Mouse (Mus musculus) midbrain, postnatal 0 days (tissue): Measurements from ENCODE around the gene Stt3b. TPM values are rescaled to one million over a fixed set of nuclear protein-coding genes. Genes with fewer than 3 reads are reported as not detected.
"Not testable (repeated sequence)": the region's sequence is repeated elsewhere in the genome, so short reads cannot be mapped to it uniquely, and the experiment has no call there.

Experiments used
- ATAC-seq: fragments of 200-750 bp; cut with Nextera tagmentation; 2 replicates; pipeline ENCODE4 v1.8.0; 2017; ENCODE audit warnings: moderate number of reproducible peaks, mild to moderate bottlenecking, moderate TSS enrichment, moderate library complexity; ENCODE audit not compliant: low FRiP score
- DNase-seq: peaks from one replicate; pipeline ENCODE4 v3.0.0-alpha.2; 2015; ENCODE audit warnings: low spot score
- H3K27ac ChIP-seq: fragments of 300-500 bp; sonication (generic); 2 replicates; pipeline ENCODE4 v1.5.1; 2014; ENCODE audit warnings: low read depth, mild to moderate bottlenecking, low read length, mixed read lengths
- H3K27me3 ChIP-seq: fragments of 300-500 bp; sonication (generic); 2 replicates; pipeline ENCODE4 v1.6.1; 2014; ENCODE audit warnings: low read length, control low read depth, mixed read lengths; ENCODE audit not compliant: insufficient read depth
- H3K36me3 ChIP-seq: fragments of 300-500 bp; sonication (generic); 2 replicates; pipeline ENCODE4 v1.6.1; 2014; ENCODE audit warnings: low read length, control low read depth, mixed read lengths; ENCODE audit not compliant: insufficient read depth
- H3K4me1 ChIP-seq: fragments of 300-500 bp; sonication (generic); 2 replicates; pipeline ENCODE4 v1.6.1; 2014; ENCODE audit warnings: mild to moderate bottlenecking, control low read depth, antibody characterized with exemption, low read length, mixed read lengths; ENCODE audit not compliant: insufficient read depth
- H3K4me2 ChIP-seq: fragments of 300-500 bp; sonication (generic); 2 replicates; pipeline ENCODE4 v1.6.1; 2014; ENCODE audit warnings: low read depth, mild to moderate bottlenecking, low read length, mixed read lengths; ENCODE audit not compliant: poor library complexity, severe bottlenecking
- H3K4me3 ChIP-seq: fragments of 300-500 bp; sonication (generic); 2 replicates; pipeline ENCODE4 v1.5.1; 2014; ENCODE audit warnings: low read depth, mild to moderate bottlenecking, low read length, moderate library complexity
- H3K9ac ChIP-seq: fragments of 300-500 bp; sonication (generic); replicated peaks from 2 replicates; pipeline ENCODE4 v1.6.1; 2014; ENCODE audit warnings: mild to moderate bottlenecking, low read length, moderate library complexity, mixed read lengths; ENCODE audit not compliant: poor library complexity, severe bottlenecking
- H3K9me3 ChIP-seq: fragments of 300-500 bp; sonication (generic); 2 replicates; pipeline ENCODE4 v1.6.1; 2016; ENCODE audit warnings: low read length, control low read depth
- CTCF ChIP-seq: IDR thresholded peaks from 2 replicates; pipeline ENCODE4 v1.5.1; 2016; ENCODE audit warnings: antibody characterized with exemption, mild to moderate bottlenecking
- WGBS: fragments of 180-500 bp; shearing (Covaris S2); extraction: QIAGEN DNeasy Blood & Tissue Kit; methylation state at CpG from one replicate; pipeline ENCODE4 v1.1.7; 2014; 5-methylcytosine and 5-hydroxymethylcytosine counted together
- polyA plus RNA-seq: library from polyadenylated mRNA; unstranded; fragments of >200 nt; fragmentation: Nextera tagmentation; extraction: Ambion mirVana; gene quantifications from 2 replicates; pipeline ENCODE4 v1.2.1, GENCODE M21; 2015
- total RNA-seq: library from RNA; depleted of rRNA; stranded (reverse); fragments of >200 nt; gene quantifications from 2 replicates; pipeline ENCODE4 v1.2.3, GENCODE M21; 2014

The Stt3b gene
- total and polyA plus RNA-seq, 2 experiments from 2014 or later, result 56.6 to 93.4 TPM

DNA sequence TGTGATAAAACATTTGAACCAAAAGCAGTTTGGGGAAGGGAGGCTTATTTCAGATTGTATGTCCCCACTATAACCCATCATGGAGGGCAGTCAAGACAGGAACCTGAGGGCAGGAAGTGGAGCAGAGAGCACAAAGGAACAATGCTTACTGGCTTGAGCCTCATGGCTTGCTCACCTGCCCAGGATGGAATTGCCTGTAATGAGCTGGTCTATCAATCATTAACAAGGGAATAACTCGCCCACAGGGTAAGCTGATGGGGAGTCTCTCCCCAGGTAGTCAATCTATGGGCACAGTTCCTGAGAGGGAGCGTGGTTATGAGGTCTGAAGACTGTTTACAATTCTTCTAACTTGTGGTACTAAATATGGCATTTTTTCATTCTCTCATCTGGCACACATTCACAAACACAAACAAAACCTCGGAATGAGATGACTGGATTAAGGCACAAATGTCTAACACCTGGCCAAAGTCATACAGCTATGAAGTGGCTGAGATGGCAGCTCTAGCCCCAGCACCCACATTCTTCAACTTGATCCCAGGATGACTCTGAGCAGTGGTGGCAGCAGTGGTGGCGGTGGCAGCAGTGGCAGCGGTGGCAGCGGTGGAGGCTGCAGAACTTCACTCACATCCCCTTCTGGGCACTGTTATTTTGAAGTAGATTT lies 22.3 kb downstream of the Stt3b start:
- ATAC-seq, result no peak
- H3K4me3 ChIP-seq, result no peak overlapping the region
- H3K9ac ChIP-seq, result no peak overlapping the region
- no peaks in the 10 kb centered on the region for H3K36me3 ChIP-seq
- H3K9me3 ChIP-seq, result no peaks in the 10 kb centered on the region
- H3K27me3 ChIP-seq, result no peaks in the 10 kb centered on the region
- WGBS, result 92% methylated on average over 6 of the region's 6 CpGs
- H3K4me1 ChIP-seq, result peaks cover 5% of the 10 kb centered on the region; the same call in 1 of the 2 replicates
- no peak overlapping the region for H3K4me2 ChIP-seq
- DNase-seq, result no peak
- H3K27ac ChIP-seq, result no peak overlapping the region
- no peak for TF ChIP-seq CTCF

DNA sequence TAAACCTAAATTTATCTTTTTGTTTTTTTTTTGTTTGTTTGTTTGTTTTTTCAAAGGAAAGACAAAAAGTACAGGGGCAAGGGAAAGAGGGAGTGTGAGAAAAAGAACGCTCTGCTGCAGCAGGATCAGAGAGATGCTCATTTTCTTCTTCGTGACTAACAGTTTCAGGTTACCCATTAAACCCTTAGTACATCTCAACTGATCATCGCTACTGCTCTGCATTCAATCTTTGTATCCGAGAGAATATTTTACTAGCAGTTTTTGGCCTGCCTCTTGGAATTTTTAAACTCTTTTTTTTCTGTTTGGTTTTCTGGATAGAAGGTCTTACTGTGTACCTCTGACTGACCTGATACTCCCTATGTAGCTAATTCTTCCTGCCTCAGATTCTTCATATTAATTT lies 25.8 kb downstream of the Stt3b start:
- Histone ChIP-seq H3K4me3 (no peak overlapping the region), H3K9me3 (no peaks in the 10 kb centered on the region), H3K36me3 (no peaks in the 10 kb centered on the region), H3K27ac (no peak overlapping the region), H3K4me1 (peaks cover 5% of the 10 kb centered on the region; the same call in 1 of the 2 replicates), H3K27me3 (no peaks in the 10 kb centered on the region), H3K9ac (no peak overlapping the region), H3K4me2 (no peak overlapping the region)
- ATAC-seq (no peak), DNase-seq (no peak)
- TF ChIP-seq CTCF, result no peak
- 83% methylated on average over 4 of the region's 4 CpGs for WGBS

DNA sequence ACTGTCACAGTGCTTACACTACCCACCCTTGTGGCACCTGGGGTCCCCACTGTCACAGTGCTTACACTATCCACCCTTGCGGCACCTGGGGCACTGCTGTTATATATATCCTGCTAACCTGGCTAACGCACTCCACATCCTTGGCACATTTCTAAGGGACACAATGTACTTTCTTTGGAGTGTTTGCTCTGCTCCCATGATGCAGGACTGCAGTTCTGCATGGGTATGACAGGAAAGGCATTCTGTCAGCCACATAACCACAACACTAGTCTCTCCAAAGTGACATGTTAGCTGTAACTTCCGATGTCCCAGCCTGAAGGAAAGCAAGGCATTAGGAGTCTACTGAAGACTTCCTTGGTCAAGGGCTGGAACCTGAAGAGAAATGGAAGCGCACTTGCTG lies 26.8 kb downstream of the Stt3b start:
- Histone ChIP-seq H3K36me3 (no peaks in the 10 kb centered on the region), H3K4me2 (no peak overlapping the region), H3K27me3 (no peaks in the 10 kb centered on the region), H3K9me3 (no peaks in the 10 kb centered on the region), H3K27ac (no peak overlapping the region), H3K4me3 (no peak overlapping the region), H3K9ac (no peak overlapping the region), H3K4me1 (peaks cover 5% of the 10 kb centered on the region; the same call in 1 of the 2 replicates)
- no peak for TF ChIP-seq CTCF
- 90% methylated on average over 4 of the region's 4 CpGs for WGBS
- no peak for ATAC-seq
- no peak for DNase-seq

DNA sequence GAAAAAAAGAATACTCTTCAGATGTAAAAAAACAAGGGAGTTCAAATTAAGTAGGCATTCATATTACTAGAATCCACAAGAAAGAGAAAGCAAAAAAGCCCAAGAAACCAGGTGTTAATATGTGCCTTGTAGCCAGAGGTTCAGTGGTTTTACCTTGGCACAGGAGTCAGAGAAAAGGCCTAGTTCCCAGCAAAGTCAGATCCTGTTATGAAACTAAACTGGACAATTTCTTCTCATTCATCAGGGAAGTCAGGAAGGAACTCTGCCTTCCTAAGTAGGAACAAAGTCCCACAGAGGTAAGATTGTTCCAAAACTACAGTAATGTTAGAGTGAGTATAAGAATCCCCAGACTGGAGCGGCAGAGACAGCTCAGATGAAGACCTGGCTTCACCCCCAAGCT lies 31.6 kb downstream of the Stt3b start:
- Histone ChIP-seq H3K9me3 (no peaks in the 10 kb centered on the region), H3K4me2 (no peak overlapping the region), H3K27me3 (no peaks in the 10 kb centered on the region), H3K9ac (no peak overlapping the region), H3K4me1 (no peaks in the 10 kb centered on the region), H3K4me3 (no peak overlapping the region), H3K36me3 (peaks cover 14% of the 10 kb centered on the region; the same call in 1 of the 2 replicates), H3K27ac (no peak overlapping the region)
- ATAC-seq (no peak), DNase-seq (no peak)
- no peak for TF ChIP-seq CTCF
- WGBS, result 97% methylated on average over 1 of the region's 1 CpGs

DNA sequence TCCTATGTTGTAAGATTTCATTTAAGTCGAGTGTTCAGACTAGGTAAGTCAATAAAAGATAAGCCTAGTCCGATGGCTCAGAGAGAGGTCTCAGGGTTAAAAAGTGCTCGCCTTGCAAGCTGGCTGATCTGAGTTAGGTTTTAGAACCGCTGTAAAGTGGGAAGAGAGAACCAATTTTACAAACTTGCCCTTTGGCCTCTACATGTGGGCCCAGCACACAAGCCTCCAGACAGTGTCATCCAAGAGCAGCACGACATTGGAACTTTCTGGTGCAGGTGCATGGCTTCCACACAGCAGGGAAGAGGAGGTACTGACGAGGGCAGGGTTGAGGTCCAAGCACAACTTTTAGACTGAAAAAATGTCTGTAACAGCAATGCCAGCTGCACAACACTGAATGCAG lies 35.4 kb downstream of the Stt3b start:
- no peaks in the 10 kb centered on the region for H3K4me1 ChIP-seq
- H3K27me3 ChIP-seq, result no peaks in the 10 kb centered on the region
- WGBS, result 89% methylated on average over 6 of the region's 6 CpGs
- no peak overlapping the region for H3K27ac ChIP-seq
- H3K4me3 ChIP-seq, result no peak overlapping the region
- TF ChIP-seq CTCF, result no peak
- H3K9ac ChIP-seq, result no peak overlapping the region
- H3K4me2 ChIP-seq, result no peak overlapping the region
- DNase-seq (no peak), ATAC-seq (no peak)
- peaks cover 14% of the 10 kb centered on the region; the same call in 1 of the 2 replicates for H3K36me3 ChIP-seq
- H3K9me3 ChIP-seq, result no peaks in the 10 kb centered on the region

DNA sequence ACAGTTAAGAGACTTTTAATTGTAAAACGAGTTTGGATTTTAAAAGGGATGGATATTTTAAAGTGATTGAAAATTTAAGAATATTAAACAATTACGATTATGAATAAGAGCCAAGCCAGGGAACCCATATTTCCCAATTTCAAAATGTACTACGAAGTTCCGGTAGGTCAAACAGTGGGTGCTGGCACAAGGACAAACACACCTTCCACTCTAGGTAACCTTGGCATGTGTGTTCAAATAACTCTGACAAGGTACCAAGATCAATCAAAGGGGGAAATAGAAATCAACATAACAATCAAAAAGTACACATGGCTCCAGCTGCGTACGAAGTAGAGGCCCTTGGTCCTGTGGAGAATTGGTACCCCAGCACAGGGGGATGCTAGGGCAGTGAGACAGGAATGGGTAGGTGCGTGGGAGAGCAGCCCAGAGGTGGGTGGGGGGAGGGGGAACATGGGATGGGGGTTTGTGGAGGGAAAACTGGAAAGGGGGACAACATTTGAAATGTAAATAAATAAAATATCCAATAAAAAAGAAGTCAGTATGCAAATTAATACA lies 37.0 kb downstream of the Stt3b start:
- peaks cover 14% of the 10 kb centered on the region; the same call in 1 of the 2 replicates for H3K36me3 ChIP-seq
- H3K4me1 ChIP-seq, result no peaks in the 10 kb centered on the region
- 96% methylated on average over 7 of the region's 7 CpGs for WGBS
- no peaks in the 10 kb centered on the region for H3K9me3 ChIP-seq
- ATAC-seq, result no peak
- H3K27me3 ChIP-seq, result no peaks in the 10 kb centered on the region
- no peak for TF ChIP-seq CTCF
- no peak for DNase-seq
- no peak overlapping the region for H3K4me2 ChIP-seq
- H3K27ac ChIP-seq, result no peak overlapping the region
- H3K4me3 ChIP-seq, result no peak overlapping the region
- no peak overlapping the region for H3K9ac ChIP-seq

DNA sequence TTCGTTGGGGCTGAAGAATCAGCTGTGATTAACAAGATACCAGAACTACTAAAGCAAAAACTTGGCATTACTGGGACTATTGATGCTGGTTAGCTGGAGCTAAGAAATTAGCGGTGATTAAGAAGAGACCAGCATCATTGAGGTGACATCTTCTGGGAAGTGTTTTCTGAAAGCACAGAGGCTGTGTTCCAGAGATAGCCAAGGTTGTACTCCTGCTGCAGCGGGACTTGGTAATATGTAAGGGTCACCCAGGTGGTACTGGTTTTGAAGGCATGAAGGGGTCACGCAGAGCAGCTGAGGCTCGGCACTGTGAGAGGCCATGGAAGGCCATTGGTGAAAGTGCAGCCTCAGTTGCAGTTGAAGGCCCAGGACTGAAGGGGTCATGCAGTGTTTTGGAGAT lies 37.8 kb downstream of the Stt3b start:
- not testable (repeated sequence) for H3K9ac ChIP-seq, H3K4me2 ChIP-seq, H3K9me3 ChIP-seq, H3K27ac ChIP-seq, ATAC-seq, DNase-seq, H3K4me1 ChIP-seq, H3K27me3 ChIP-seq, H3K4me3 ChIP-seq
- H3K36me3 ChIP-seq, result peaks cover 14% of the 10 kb centered on the region; the same call in 1 of the 2 replicates
- 84% methylated on average over 2 of the region's 5 CpGs for WGBS
